8 mouse cellular contexts compared by ENCODE assay signal in genomic region chr8:95634063-95634340, GRCm38 (mm10). TPM values are rescaled to one million over a fixed set of nuclear protein-coding genes. Genes with fewer than 3 reads are reported as not detected.
DNase-seq lines count a peak whose midpoint lies in the region; ATAC-seq and TF ChIP-seq lines count a peak whose summit lies in the region.

No protein-coding gene starts in this region.

- peak overlapping the region; percentile 40; the same call in 1 of the 2 replicates for H3K9ac ChIP-seq in liver, adult 2 months (ENCODE audit: low read depth, low read length)
- H3K9ac ChIP-seq in hindbrain, embryonic 14.5 days = peak overlapping the region; percentile 56
- peak overlapping the region; percentile 42; the same call in 1 of the 2 replicates for H3K9ac ChIP-seq in midbrain, embryonic 16.5 days (ENCODE audit: low read depth, low read length)

- H3K27me3 ChIP-seq in liver, adult 2 months (ENCODE audit: control insufficient read depth, insufficient read depth, low read length) = no peaks in the 10 kb centered on the region
- H3K27me3 ChIP-seq in hindbrain, embryonic 14.5 days (ENCODE audit: control insufficient read depth, insufficient read depth, low read length) = no peaks in the 10 kb centered on the region
- H3K27me3 ChIP-seq in midbrain, embryonic 16.5 days (ENCODE audit: control insufficient read depth, insufficient read depth, low read depth, low read length) = no peaks in the 10 kb centered on the region

- no peaks in the 10 kb centered on the region for H3K9me3 ChIP-seq in hindbrain, embryonic 14.5 days (ENCODE audit: control insufficient read depth, low read length)
- no peaks in the 10 kb centered on the region for H3K9me3 ChIP-seq in midbrain, embryonic 16.5 days (replicated peaks; ENCODE audit: control insufficient read depth, low read length, poor library complexity, severe bottlenecking)

- H3K79me2 ChIP-seq in liver, adult 2 months (ENCODE audit: control insufficient read depth, insufficient read depth, low read length) = no peaks in the 10 kb centered on the region

- no peak for TF ChIP-seq POLR2A in liver, adult 2 months (IDR thresholded peaks at IDR 0.05; ENCODE audit: extremely low read depth, insufficient read depth, low read length)

- H3K4me3 ChIP-seq in liver, adult 2 months (ENCODE audit: insufficient read depth, low read depth, low read length) = peak overlapping the region; percentile 92; the same call in 1 of the 2 replicates
- H3K4me3 ChIP-seq in brown adipose tissue, adult 24 weeks (ENCODE audit: insufficient read depth, low read depth, low read length) = peak overlapping the region; percentile 74
- peak overlapping the region; percentile 69 for H3K4me3 ChIP-seq in hindbrain, embryonic 14.5 days (replicated peaks; ENCODE audit: low read length)
- peak overlapping the region; percentile 73 for H3K4me3 ChIP-seq in midbrain, embryonic 16.5 days (ENCODE audit: low read depth, low read length)

- no peak for DNase-seq in liver, adult 2 months (ENCODE audit: extremely low read depth, low read depth, low spot score)
- no peak for DNase-seq in liver
- DNase-seq in hindbrain, embryonic 14.5 days (ENCODE audit: low spot score) = no peak
- DNase-seq in adrenal gland, adult 8-10 months = no peak
- no peak for DNase-seq in right cerebral cortex, postnatal 36 days (ENCODE audit: low spot score in 2 of 2)
- no peak for DNase-seq in layer of hippocampus, postnatal 25 days (ENCODE audit: extremely low spot score in 1 of 2, low spot score in 1 of 2)

- 9% methylated on average over 6 of the region's 6 CpGs for WGBS in liver, adult 2 months
- 3% methylated on average over 6 of the region's 6 CpGs for WGBS in hindbrain, embryonic 14.5 days
- 4% methylated on average over 6 of the region's 6 CpGs for WGBS in midbrain, embryonic 16.5 days

- H3K36me3 ChIP-seq in liver, adult 2 months (ENCODE audit: control insufficient read depth, insufficient read depth, low read length) = no peaks in the 10 kb centered on the region
- no peaks in the 10 kb centered on the region for H3K36me3 ChIP-seq in hindbrain, embryonic 14.5 days (replicated peaks; ENCODE audit: control insufficient read depth, insufficient read depth)
- no peaks in the 10 kb centered on the region for H3K36me3 ChIP-seq in midbrain, embryonic 16.5 days (ENCODE audit: control insufficient read depth, insufficient read depth, low read length)

- peaks cover 2% of the 10 kb centered on the region; the same call in 1 of the 2 replicates for H3K4me1 ChIP-seq in liver, adult 2 months (ENCODE audit: control insufficient read depth, insufficient read depth, low read length)
- H3K4me1 ChIP-seq in brown adipose tissue, adult 24 weeks (ENCODE audit: control insufficient read depth, insufficient read depth, insufficient read length, low read length) = no peaks in the 10 kb centered on the region
- peaks cover 5% of the 10 kb centered on the region; the same call in 1 of the 2 replicates for H3K4me1 ChIP-seq in hindbrain, embryonic 14.5 days (replicated peaks; ENCODE audit: control insufficient read depth, insufficient read depth, low read length)
- peaks cover 8% of the 10 kb centered on the region for H3K4me1 ChIP-seq in midbrain, embryonic 16.5 days (ENCODE audit: control insufficient read depth, insufficient read depth, low read length)

- ATAC-seq in hindbrain, embryonic 14.5 days (ENCODE audit: low FRiP score) = no peak
- ATAC-seq in midbrain, embryonic 16.5 days = no peak

- H3K27ac ChIP-seq in liver, adult 2 months (replicated peaks; ENCODE audit: insufficient read depth, low read depth, low read length) = no peak overlapping the region
- H3K27ac ChIP-seq in brown adipose tissue, adult 24 weeks (replicated peaks; ENCODE audit: low read depth, low read length) = no peak overlapping the region
- H3K27ac ChIP-seq in hindbrain, embryonic 14.5 days = no peak overlapping the region
- H3K27ac ChIP-seq in midbrain, embryonic 16.5 days (ENCODE audit: low read length) = no peak overlapping the region

- TF ChIP-seq CTCF in liver, adult 2 months (IDR thresholded peaks at IDR 0.05; ENCODE audit: low read depth, low read length) = no peak

- H3K4me2 ChIP-seq in hindbrain, embryonic 14.5 days (replicated peaks) = peak overlapping the region; percentile 71
- peak overlapping the region; percentile 77 for H3K4me2 ChIP-seq in midbrain, embryonic 16.5 days (ENCODE audit: low read length)

RNA-seq across cellular contexts. Expression of gene Gins3, which starts 0.7 kb away (rescaled TPM):
- total RNA-seq in liver, adult 2 months (2014; rRNA removed) = 0.54 and 0.83 TPM in 2 replicates
- 0.31 and 0.32 TPM in 2 replicates for polyA plus RNA-seq in liver, adult 2 months (2012; rRNA removed)
- 1.3 and 2.0 TPM in 2 replicates for polyA plus RNA-seq in brown adipose tissue, adult 24 weeks (2012; ENCODE audit: insufficient read depth, insufficient read length, missing spikeins)
- polyA plus RNA-seq in hindbrain, embryonic 14.5 days (2014; fragmentation: Nextera tagmentation; extraction: Ambion mirVana) = 7.8 and 7.9 TPM in 2 replicates
- 6.1 and 8.1 TPM in 2 replicates for polyA plus RNA-seq in midbrain, embryonic 16.5 days (2015; fragmentation: Nextera tagmentation; extraction: Ambion mirVana)
- total RNA-seq in adrenal gland, adult 8-10 months (2022) = 1 to 10 TPM; 2.8 to 5.0 (median 3.2) TPM
- 1 to 10 TPM; 1.2 to 2.0 TPM for total RNA-seq in layer of hippocampus, postnatal 25 days (2021)

RNA-seq across cellular contexts. Expression of gene Ndrg4, which starts 42.8 kb away (rescaled TPM):
- total RNA-seq in liver, adult 2 months (2014; rRNA removed) = 0.55 and 0.74 TPM in 2 replicates
- polyA plus RNA-seq in liver, adult 2 months (2012; rRNA removed) = 0.26 and 0.29 TPM in 2 replicates
- 0.46 and 1.5 TPM in 2 replicates for polyA plus RNA-seq in brown adipose tissue, adult 24 weeks (2012; ENCODE audit: insufficient read depth, insufficient read length, missing spikeins)
- polyA plus RNA-seq in hindbrain, embryonic 14.5 days (2014; fragmentation: Nextera tagmentation; extraction: Ambion mirVana) = 397 and 490 TPM in 2 replicates
- polyA plus RNA-seq in midbrain, embryonic 16.5 days (2015; fragmentation: Nextera tagmentation; extraction: Ambion mirVana) = 394 and 511 TPM in 2 replicates
- 10 to 100 TPM; 28.1 to 50.5 (median 39.7) TPM for total RNA-seq in adrenal gland, adult 8-10 months (2022)
- 1,000 to 10,000 TPM; 1,420 to 1,424 TPM for total RNA-seq in layer of hippocampus, postnatal 25 days (2021)

RNA-seq across cellular contexts. Expression of gene Prss54, which starts 57.9 kb away (rescaled TPM):
- total RNA-seq in liver, adult 2 months (2014; rRNA removed) = not detected in 2 replicates
- not detected in 2 replicates for polyA plus RNA-seq in liver, adult 2 months (2012; rRNA removed)
- not detected in 2 replicates for polyA plus RNA-seq in brown adipose tissue, adult 24 weeks (2012; ENCODE audit: insufficient read depth, insufficient read length, missing spikeins)
- not detected in 2 replicates for polyA plus RNA-seq in hindbrain, embryonic 14.5 days (2014; fragmentation: Nextera tagmentation; extraction: Ambion mirVana)
- polyA plus RNA-seq in midbrain, embryonic 16.5 days (2015; fragmentation: Nextera tagmentation; extraction: Ambion mirVana) = not detected in 2 replicates
- total RNA-seq in adrenal gland, adult 8-10 months (2022) = not detected
- total RNA-seq in layer of hippocampus, postnatal 25 days (2021) = not detected

Comparison
In these comparisons a context has a peak if more than half of its experiments do, and no peak if none do; other contexts are left out.
1. RNA of gene Ndrg4, which starts 42.8 kb away (polyA plus RNA-seq): 394 to 511 TPM in midbrain, embryonic 16.5 days and 397 to 490 TPM in hindbrain, embryonic 14.5 days; 0.46 to 1.5 TPM in brown adipose tissue, adult 24 weeks and 0.26 to 0.29 TPM in liver, adult 2 months; every median in the first group is over 100 times any median in the second.
2. Peak in every context shown above with its lines, with median percentiles within 50 percentile points of each other: H3K4me3 ChIP-seq and H3K9ac ChIP-seq.